ENCODE assay signal across 9 mouse cellular contexts in the genomic region with DNA sequence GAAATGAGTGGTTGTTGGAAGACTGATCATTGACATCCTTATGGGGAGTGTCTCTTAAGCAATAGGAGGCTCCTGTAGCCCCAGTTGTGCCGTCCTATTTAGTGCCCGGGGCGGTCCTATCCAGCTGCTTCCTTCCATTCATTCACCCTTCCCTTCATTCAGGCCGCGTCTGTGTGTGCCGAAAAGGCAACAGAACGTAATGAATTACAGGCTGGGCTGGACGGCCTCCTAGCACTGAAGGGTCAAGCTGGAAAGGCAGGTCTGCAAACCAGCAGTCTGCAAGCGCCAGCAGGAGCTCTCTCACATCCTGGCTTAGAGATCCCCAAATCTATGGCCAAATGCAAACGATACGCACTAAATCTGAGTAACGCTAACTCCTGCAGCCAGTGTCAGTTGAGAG. TPM values are rescaled to one million over a fixed set of nuclear protein-coding genes. Genes with fewer than 3 reads are reported as not detected.
DNase-seq lines count a peak whose midpoint lies in the region; ATAC-seq lines count a peak whose summit lies in the region.
"Had no signal": no experiment of that assay in that cellular context is flagged by ENCODE, and none has a peak within 500 bp of the region (broad histone marks: within the 10 kb centered on the region; RNA-seq: fewer than 3 reads in every experiment).

No protein-coding gene starts in this region.

- 0 out of 2 replicates have a peak, but pooled peaks have one; percentile 46 for ATAC-seq in kidney, embryonic 15.5 days (replicated peaks; ENCODE audit: low FRiP score)

- H3K27me3 ChIP-seq in kidney, embryonic 15.5 days = peaks cover 31% of the 10 kb centered on the region
- H3K27me3 ChIP-seq in limb, embryonic 10.5 days (ENCODE audit: low read depth, poor library complexity, severe bottlenecking) = no peaks in the 10 kb centered on the region

- no peaks in the 10 kb centered on the region for H3K36me3 ChIP-seq in kidney, embryonic 15.5 days
- H3K36me3 ChIP-seq in limb, embryonic 10.5 days = no peaks in the 10 kb centered on the region
- H3K36me3 ChIP-seq: heart, embryonic 15.5 days had no signal

- H3K9ac ChIP-seq in kidney, embryonic 15.5 days = no peak overlapping the region
- H3K9ac ChIP-seq: heart, embryonic 15.5 days had no signal

- DNase-seq in kidney, adult 11 months = no peak
- peak; percentile 68 for DNase-seq in cerebellum, adult 9-11 months
- peak; percentile 13 to 27 for DNase-seq in frontal cortex, postnatal 10 days (ENCODE audit: low spot score in 2 of 2)
- peak; percentile 73 for DNase-seq in limb, embryonic 10.5 days (ENCODE audit: low spot score)
- DNase-seq in right cerebral cortex, adult 2 months (ENCODE audit: low spot score in 2 of 2) = peak; percentile 51 to 56
- no peak for DNase-seq in spleen, postnatal 14 days (ENCODE audit: low spot score in 2 of 2)
- no peak for DNase-seq in adrenal gland, postnatal 36 days

- H3K4me3 ChIP-seq in kidney, embryonic 15.5 days (replicated peaks) = no peak overlapping the region; the same call in 1 of the 2 replicates
- H3K4me3 ChIP-seq in limb, embryonic 10.5 days = peak overlapping the region; percentile 61
- H3K4me3 ChIP-seq: heart, embryonic 15.5 days had no signal

- H3K27ac ChIP-seq in kidney, embryonic 15.5 days = peak overlapping the region; percentile 45; the same call in 1 of the 2 replicates
- peak overlapping the region; percentile 73 for H3K27ac ChIP-seq in limb, embryonic 10.5 days
- H3K27ac ChIP-seq: heart, embryonic 15.5 days had no signal

- peaks cover 24% of the 10 kb centered on the region for H3K4me1 ChIP-seq in kidney, embryonic 15.5 days
- peaks cover 37% of the 10 kb centered on the region for H3K4me1 ChIP-seq in limb, embryonic 10.5 days

- H3K9me3 ChIP-seq in kidney, embryonic 15.5 days (replicated peaks) = no peaks in the 10 kb centered on the region
- no peaks in the 10 kb centered on the region for H3K9me3 ChIP-seq in limb, embryonic 10.5 days (replicated peaks)
- H3K9me3 ChIP-seq: heart, embryonic 15.5 days had no signal

- WGBS in kidney, embryonic 15.5 days = 4% methylated on average over 12 of the region's 12 CpGs
- under 1% methylated on average over 12 of the region's 12 CpGs for WGBS in limb, embryonic 10.5 days

- H3K4me2 ChIP-seq in kidney, embryonic 15.5 days = peak overlapping the region; percentile 35
- H3K4me2 ChIP-seq: heart, embryonic 15.5 days had no signal

RNA-seq across cellular contexts. Expression of gene Sgk1, which starts 1.6 kb away (rescaled TPM):
- 73.7 and 75.2 TPM in 2 replicates for polyA plus RNA-seq in kidney, embryonic 15.5 days (2015; fragmentation: Nextera tagmentation; extraction: Ambion mirVana)
- 8.6 and 13.0 TPM in 2 replicates for polyA plus RNA-seq in limb, embryonic 10.5 days (2016; fragmentation: Nextera tagmentation; extraction: Ambion mirVana)
- total RNA-seq in adrenal gland, postnatal 36 days (2021) = 100 to 1,000 TPM; 110 to 144 TPM

Comparison
In these comparisons a context has a peak if more than half of its experiments do, and no peak if none do; other contexts are left out.
1. DNase-seq: peak in cerebellum, adult 9-11 months (single experiment), frontal cortex, postnatal 10 days (2 of 2), limb, embryonic 10.5 days (single experiment) and right cerebral cortex, adult 2 months (2 of 2); none in kidney, adult 11 months (single experiment), spleen, postnatal 14 days (0 of 2) and adrenal gland, postnatal 36 days (0 of 2).